24 mouse cellular contexts compared by ENCODE assay signal in genomic region chr10:21102689-21103088, GRCm38 (mm10). TPM values are rescaled to one million over a fixed set of nuclear protein-coding genes. Genes with fewer than 3 reads are reported as not detected.
DNase-seq lines count a peak whose midpoint lies in the region; ATAC-seq and TF ChIP-seq lines count a peak whose summit lies in the region.
"Had no signal": no experiment of that assay in that cellular context is flagged by ENCODE, and none has a peak within 500 bp of the region (broad histone marks: within the 10 kb centered on the region; RNA-seq: fewer than 3 reads in every experiment).

No protein-coding gene starts in this region.

- no peak overlapping the region for H3K4me2 ChIP-seq in midbrain, embryonic 11.5 days
- H3K4me2 ChIP-seq in midbrain, embryonic 15.5 days: no peak overlapping the region
- H3K4me2 ChIP-seq: embryonic facial prominence, embryonic 12.5 days; embryonic facial prominence, embryonic 15.5 days; heart, embryonic 11.5 days; hindbrain, embryonic 12.5 days; hindbrain, embryonic 15.5 days; intestine, embryonic 15.5 days had no signal

- H3K9ac ChIP-seq in midbrain, embryonic 11.5 days (ENCODE audit: low read length): no peak overlapping the region
- H3K9ac ChIP-seq in midbrain, embryonic 15.5 days: no peak overlapping the region
- H3K9ac ChIP-seq: embryonic facial prominence, embryonic 12.5 days; embryonic facial prominence, embryonic 15.5 days; forebrain, postnatal 0 days; hindbrain, embryonic 12.5 days; hindbrain, embryonic 15.5 days; intestine, embryonic 15.5 days had no signal

- WGBS in midbrain, embryonic 10.5 days: 77% methylated on average over 7 of the region's 7 CpGs
- 68% methylated on average over 7 of the region's 7 CpGs for WGBS in midbrain, embryonic 11.5 days
- WGBS in midbrain, embryonic 15.5 days: 77% methylated on average over 7 of the region's 7 CpGs

- no peak for TF ChIP-seq CTCF in E14TG2a.4 (conservative IDR thresholded peaks at IDR 0.05; ENCODE audit: low read length)

- peak overlapping the region; percentile 72; the same call in 1 of the 2 replicates for H3K27ac ChIP-seq in midbrain, embryonic 10.5 days (replicated peaks)
- H3K27ac ChIP-seq in midbrain, embryonic 11.5 days (ENCODE audit: low read depth, low read length): no peak overlapping the region
- H3K27ac ChIP-seq in midbrain, embryonic 15.5 days: no peak overlapping the region
- H3K27ac ChIP-seq: embryonic facial prominence, embryonic 12.5 days; embryonic facial prominence, embryonic 15.5 days; gastrocnemius, adult 2 months; hindbrain, embryonic 12.5 days; hindbrain, embryonic 15.5 days; intestine, embryonic 15.5 days had no signal

- no peak for DNase-seq in midbrain, embryonic 10.5 days (ENCODE audit: low spot score)
- DNase-seq in midbrain, embryonic 11.5 days (ENCODE audit: low spot score, missing footprints): no peak
- peak; percentile 29 for DNase-seq in Muller cell, postnatal 12 days (ENCODE audit: inconsistent ontology term)
- no peak for DNase-seq in B cell, adult 2 months
- DNase-seq in thymus, postnatal 10 days (ENCODE audit: low spot score in 2 of 2): no peak
- DNase-seq: adrenal gland, adult 2 months; adrenal gland, postnatal 14 days; cerebellum, adult 11-12 months; cerebellum, adult 8-10 months; cerebellum, postnatal 14 days; forebrain, postnatal 0 days; gastrocnemius, adult 2 months; gastrocnemius, postnatal 14 days; heart, adult 11 months had no signal

- H3K9me3 ChIP-seq in midbrain, embryonic 10.5 days (replicated peaks): peaks cover 8% of the 10 kb centered on the region; the same call in 1 of the 2 replicates
- no peaks in the 10 kb centered on the region for H3K9me3 ChIP-seq in midbrain, embryonic 11.5 days (ENCODE audit: control insufficient read depth, low read length)
- H3K9me3 ChIP-seq in E14TG2a.4 (ENCODE audit: low read length): peaks cover 11% of the 10 kb centered on the region
- H3K9me3 ChIP-seq in midbrain, embryonic 15.5 days: no peaks in the 10 kb centered on the region
- H3K9me3 ChIP-seq: embryonic facial prominence, embryonic 12.5 days; embryonic facial prominence, embryonic 15.5 days; hindbrain, embryonic 12.5 days; hindbrain, embryonic 15.5 days; intestine, embryonic 15.5 days had no signal

- ATAC-seq in midbrain, embryonic 11.5 days (ENCODE audit: low FRiP score): no peak
- no peak for ATAC-seq in midbrain, embryonic 15.5 days (replicated peaks)
- ATAC-seq: forebrain, embryonic 14.5 days; forebrain, postnatal 0 days; Patski had no signal

- H3K4me3 ChIP-seq in midbrain, embryonic 10.5 days: no peak overlapping the region
- H3K4me3 ChIP-seq in midbrain, embryonic 11.5 days (ENCODE audit: low read depth, low read length): no peak overlapping the region
- H3K4me3 ChIP-seq in E14TG2a.4 (replicated peaks; ENCODE audit: low read length): peak overlapping the region; percentile 32
- H3K4me3 ChIP-seq in midbrain, embryonic 15.5 days: no peak overlapping the region
- H3K4me3 ChIP-seq: embryonic facial prominence, embryonic 12.5 days; embryonic facial prominence, embryonic 15.5 days; gastrocnemius, adult 2 months; hindbrain, embryonic 12.5 days; hindbrain, embryonic 15.5 days; intestine, embryonic 15.5 days had no signal

- peaks cover 42% of the 10 kb centered on the region for H3K27me3 ChIP-seq in midbrain, embryonic 10.5 days (ENCODE audit: low read depth, poor library complexity, severe bottlenecking)
- no peaks in the 10 kb centered on the region for H3K27me3 ChIP-seq in midbrain, embryonic 11.5 days (ENCODE audit: control insufficient read depth, insufficient read depth, low read length)
- H3K27me3 ChIP-seq in E14TG2a.4 (ENCODE audit: insufficient read depth, low read length): peaks cover 4% of the 10 kb centered on the region; the same call in 1 of the 2 replicates
- no peaks in the 10 kb centered on the region for H3K27me3 ChIP-seq in midbrain, embryonic 15.5 days (replicated peaks)
- H3K27me3 ChIP-seq: embryonic facial prominence, embryonic 12.5 days; embryonic facial prominence, embryonic 15.5 days; hindbrain, embryonic 15.5 days; intestine, embryonic 15.5 days; Patski had no signal

- H3K4me1 ChIP-seq in midbrain, embryonic 10.5 days: peaks cover 33% of the 10 kb centered on the region
- H3K4me1 ChIP-seq in midbrain, embryonic 11.5 days (ENCODE audit: control insufficient read depth, insufficient read depth, low read length): peaks cover 11% of the 10 kb centered on the region
- H3K4me1 ChIP-seq in E14TG2a.4 (replicated peaks; ENCODE audit: low read depth, low read length): peaks cover 75% of the 10 kb centered on the region
- 0 out of 2 replicates have a peak, but pooled peaks cover 9% of the 10 kb centered on the region for H3K4me1 ChIP-seq in midbrain, embryonic 15.5 days
- H3K4me1 ChIP-seq: embryonic facial prominence, embryonic 12.5 days; embryonic facial prominence, embryonic 15.5 days had no signal

- H3K36me3 ChIP-seq in midbrain, embryonic 10.5 days: no peaks in the 10 kb centered on the region
- no peaks in the 10 kb centered on the region for H3K36me3 ChIP-seq in midbrain, embryonic 11.5 days (ENCODE audit: control insufficient read depth, insufficient read depth, low read length)
- peaks cover 5% of the 10 kb centered on the region; the same call in 1 of the 2 replicates for H3K36me3 ChIP-seq in E14TG2a.4 (ENCODE audit: insufficient read depth, low read length)
- H3K36me3 ChIP-seq in midbrain, embryonic 15.5 days (replicated peaks): no peaks in the 10 kb centered on the region
- H3K36me3 ChIP-seq: embryonic facial prominence, embryonic 12.5 days; embryonic facial prominence, embryonic 15.5 days; hindbrain, embryonic 12.5 days; hindbrain, embryonic 15.5 days; intestine, embryonic 15.5 days had no signal

RNA-seq across cellular contexts. Expression of gene Myb, which starts 58.1 kb away (rescaled TPM):
- 5.1 and 6.8 TPM in 2 replicates for polyA plus RNA-seq in midbrain, embryonic 10.5 days (2016; fragmentation: Nextera tagmentation; extraction: Ambion mirVana)
- 8.5 and 9.1 TPM in 2 replicates for polyA plus RNA-seq in midbrain, embryonic 11.5 days (2014; fragmentation: Nextera tagmentation; extraction: Ambion mirVana)
- 3.0 and 3.1 TPM in 2 replicates for polyA plus RNA-seq in midbrain, embryonic 15.5 days (2015; fragmentation: Nextera tagmentation; extraction: Ambion mirVana)
